Mouse (Mus musculus) urinary bladder, postnatal 14 days (tissue): ENCODE results near the gene Tdp1.
"Not testable (repeated sequence)": the region's sequence is repeated elsewhere in the genome, so short reads cannot be mapped to it uniquely, and the experiment has no call there.

Experiments
- DNase-seq: peaks from one replicate; pipeline ENCODE4 v3.0.0; 2021; ENCODE audit warnings: low spot score

Tdp1 gene

DNA sequence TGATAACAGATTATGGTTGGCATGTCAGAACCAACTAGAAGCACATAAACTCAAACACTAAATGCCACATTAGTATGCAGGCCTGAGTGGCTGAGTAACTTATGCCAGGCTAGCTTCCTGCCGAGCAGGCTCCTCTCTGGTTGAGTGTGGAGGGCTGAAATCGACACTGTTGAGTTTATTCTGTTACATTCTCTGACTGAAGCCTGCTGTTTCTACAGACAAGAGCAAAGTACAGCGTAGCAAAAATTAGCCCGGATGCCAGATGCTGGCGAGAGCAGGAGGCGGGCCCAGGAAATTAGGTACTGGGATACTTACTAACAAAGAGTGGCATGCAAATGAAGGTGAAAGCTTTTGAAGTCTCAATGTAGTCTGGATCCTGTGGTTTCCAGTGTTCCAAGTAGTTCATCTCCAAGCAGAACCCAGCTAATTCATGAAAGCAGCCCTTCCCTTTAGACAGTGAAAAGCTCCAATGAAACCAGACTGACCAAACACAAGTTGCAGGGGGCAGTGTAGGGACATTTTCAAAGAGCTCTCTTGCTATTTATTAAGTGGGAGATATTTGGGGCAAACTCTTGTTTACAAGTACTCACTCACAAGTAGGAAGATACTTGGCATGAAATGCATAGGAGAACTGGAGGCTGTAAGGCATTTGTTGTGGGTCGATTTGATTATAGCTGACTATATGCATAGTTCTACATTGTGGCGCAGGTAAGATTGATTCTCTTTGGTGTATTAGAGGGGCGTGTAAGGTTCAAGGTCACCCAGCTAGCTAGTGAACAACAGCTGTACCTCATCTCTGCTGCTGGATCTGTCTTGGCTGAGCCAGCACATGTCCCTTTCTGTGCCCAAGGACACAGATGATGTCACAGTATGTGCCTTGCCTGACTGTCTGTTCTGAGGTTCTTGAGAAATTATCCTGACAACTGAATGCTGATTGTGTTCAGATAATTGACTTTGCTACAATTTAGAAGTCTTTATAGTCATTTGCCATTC lies 74.0 kb downstream of the Tdp1 start:
- no peak for DNase-seq

DNA sequence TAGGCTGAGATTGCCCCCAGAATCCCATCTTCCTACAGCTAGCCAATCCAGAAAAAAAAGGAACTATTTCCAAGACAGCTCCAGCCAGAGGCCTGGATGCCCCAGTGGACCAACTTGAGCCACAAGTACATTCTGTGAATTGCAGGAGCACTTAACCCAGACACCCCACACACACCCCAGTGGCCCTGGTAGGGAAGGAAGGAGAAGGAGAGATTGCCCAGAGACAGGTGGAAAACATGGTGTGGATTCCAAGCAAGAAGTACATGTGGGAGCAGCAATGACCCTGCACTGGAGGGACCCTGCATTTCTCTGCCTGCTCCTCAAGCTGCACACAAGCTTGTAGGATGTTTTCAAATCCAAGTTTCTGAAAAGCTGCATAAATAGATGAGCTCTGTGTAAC lies 75.0 kb downstream of the Tdp1 start:
- no peak for DNase-seq

DNA sequence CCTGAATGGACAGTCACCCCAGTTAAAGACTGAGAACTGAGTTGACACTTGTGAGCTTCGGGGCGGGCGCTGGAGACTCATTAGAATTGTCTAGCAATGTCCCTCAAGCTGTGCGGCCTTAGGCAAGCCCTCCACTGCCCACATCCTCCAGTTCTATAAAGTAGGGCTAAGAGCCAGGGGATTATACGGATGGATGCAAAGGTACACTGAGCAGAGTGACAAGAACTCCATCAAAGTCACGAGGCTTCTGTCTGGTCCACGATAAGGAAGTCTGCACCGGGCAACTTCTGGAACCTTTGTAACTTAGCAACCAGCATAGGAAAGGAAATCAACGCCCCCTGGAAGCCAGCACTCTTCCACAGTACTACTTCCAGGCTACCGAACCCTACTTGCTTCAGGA lies 75.6 kb downstream of the Tdp1 start:
- no peak for DNase-seq

DNA sequence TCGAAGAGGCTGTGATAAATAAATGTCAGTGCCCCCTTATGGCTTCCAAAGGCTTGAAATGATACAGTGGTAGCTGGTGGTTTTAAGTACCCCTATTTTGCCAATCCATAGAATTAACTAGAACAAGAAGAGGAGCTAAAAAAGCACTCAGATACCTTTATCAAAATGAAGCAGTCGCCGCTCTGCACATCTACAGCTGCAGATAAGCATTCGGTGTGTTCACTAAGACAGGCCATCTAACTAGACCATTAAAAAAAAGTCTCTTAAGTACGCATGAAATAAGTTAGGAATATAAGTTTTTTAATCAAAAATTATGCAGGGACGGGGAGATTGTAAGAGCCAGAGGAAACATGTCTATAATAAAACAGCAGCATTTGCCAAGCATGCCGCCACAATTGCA lies 76.4 kb downstream of the Tdp1 start:
- DNase-seq: no peak

DNA sequence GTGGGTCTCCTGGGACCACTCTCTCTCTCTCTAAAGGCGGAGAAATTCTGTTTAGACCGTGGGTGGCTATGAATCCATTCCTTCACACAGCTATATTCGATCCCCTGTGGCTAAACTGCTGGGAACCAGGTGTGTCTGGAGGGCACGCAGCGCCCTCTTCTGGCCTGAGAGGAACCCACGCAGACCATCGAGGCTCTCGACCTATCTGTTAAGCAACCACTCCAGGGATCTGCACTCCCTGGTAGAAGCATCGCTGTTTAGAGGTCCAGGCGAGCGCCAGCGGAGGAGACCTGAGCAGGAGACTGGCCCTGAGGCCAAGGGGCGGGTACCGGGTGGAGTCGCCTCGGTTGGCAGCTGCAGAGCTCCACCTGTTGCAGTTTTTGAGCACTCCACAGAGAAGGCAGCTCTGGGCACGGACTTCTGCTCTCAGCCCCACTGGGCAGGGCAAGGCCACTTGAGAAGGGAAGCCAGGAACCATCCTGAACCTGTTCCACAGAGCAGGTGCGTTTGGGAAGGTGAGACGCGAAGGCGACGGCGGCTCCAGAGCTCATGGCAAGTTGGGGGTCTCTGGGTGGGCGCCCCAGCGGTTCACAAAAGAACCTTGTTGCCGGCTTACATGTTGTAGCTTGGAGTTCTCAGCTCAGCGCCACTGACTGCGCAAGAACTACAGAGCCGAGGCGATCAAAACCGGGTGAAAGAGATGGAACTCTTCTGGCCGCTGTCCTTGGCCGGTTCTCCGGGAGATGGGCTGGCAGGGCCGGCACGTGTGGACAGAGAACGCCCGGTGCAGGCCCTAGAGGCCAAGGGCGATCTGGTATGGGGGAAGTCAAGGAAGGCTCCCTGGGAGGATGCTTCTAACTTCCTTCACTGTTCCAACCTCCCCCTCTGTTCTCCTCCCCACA lies 80.2 kb downstream of the Tdp1 start, which contains the start of gene Kcnk13:
Gene Kcnk13 (plus strand): TSS at position 199 of the 902 bp plus-strand sequence.
- DNase-seq: peak; percentile 61

DNA sequence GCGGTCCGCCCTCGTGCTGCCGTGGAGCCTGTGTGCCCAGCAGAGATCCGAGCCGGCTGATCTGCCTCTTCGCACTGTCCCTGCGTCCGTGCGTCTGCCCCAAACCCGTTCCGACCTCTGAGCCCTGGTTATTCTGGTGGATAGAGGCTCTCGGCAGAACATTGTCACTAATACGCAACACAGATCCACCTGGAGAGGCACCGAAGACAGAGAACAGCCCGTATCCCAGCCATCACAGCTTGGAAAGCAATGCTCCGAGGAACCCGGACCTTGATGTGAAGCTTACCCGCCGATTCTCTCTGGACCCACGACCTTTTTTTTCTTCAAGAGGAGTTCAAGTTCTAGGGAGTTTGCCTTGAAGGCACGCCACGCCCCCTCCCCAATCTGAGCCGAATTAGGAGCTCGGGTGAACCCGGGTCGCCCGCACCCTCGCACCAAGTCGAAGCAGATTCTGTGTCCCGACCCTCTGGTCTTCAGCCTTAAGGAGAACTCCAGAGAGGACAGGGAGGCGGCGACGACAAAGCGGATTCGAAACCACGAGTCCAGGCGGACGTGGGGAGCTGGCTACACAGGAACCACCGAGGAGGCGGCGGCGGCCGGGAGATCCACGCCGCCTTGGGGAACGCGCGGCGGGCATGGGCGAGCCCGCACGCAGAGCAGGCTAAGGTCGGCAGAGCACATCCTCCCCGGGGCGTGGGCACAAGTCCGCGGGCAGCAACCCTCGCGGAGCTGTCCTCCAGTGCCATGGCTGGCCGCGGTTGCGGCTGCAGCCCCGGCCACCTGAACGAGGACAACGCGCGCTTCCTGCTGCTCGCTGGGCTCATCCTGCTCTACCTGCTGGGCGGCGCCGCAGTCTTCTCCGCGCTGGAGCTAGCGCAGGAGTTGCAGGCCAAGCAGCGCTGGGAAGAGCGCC lies 81.1 kb downstream of the Tdp1 start:
- DNase-seq: peak; percentile 32

DNA sequence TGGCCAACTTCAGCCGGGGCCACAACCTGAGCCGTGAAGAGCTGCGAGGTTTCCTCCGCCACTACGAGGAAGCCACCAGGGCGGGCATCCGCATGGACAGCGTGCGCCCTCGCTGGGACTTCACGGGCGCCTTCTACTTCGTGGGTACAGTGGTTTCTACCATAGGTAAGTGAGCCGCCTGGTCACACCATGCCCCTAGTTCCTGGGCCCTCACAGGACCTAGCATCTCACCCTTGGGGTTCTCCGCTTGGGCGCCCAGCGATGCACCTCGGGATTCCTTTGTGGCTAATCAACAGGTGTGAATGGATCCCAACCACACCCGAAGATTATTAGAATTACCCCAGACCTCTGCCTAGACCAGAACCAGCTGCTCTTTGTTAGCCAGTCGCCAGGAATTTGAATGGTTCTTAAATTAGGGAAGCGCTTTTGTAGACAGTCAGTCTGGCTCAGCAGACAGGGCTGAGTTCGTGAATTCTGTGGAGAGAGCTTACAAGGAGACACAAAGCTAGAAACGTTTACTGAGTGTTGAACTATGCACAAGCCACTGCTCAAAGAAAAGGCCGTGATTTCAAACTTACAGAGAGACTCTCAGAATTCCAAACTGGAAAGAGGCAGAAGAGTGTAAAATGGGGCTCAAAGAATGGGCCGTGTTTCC lies 81.9 kb downstream of the Tdp1 start:
- DNase-seq: no peak

DNA sequence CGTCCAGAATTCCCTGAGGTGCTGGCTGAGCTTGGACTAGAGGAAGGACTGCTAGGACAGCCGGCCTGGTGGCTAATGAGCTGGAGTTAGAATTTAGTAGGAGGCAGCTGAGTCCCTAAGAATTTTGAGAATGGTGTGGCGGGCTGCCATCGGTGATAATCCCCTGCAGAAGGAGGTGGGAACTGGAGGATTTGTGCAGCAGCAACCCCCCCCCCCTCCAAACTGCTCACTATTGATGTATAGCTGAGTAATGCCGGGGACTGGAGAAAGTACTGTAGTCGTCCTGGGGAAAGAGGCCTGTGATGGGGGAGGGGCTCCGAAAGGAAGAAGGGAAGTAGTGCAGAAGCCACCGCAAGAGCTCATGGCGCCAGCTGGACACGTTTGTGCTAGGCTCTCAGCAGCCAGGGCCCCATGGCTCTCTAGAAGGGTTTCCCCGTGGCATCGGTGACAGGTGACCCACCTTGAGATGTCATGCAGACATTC lies 82.6 kb downstream of the Tdp1 start:
- DNase-seq: no peak

DNA sequence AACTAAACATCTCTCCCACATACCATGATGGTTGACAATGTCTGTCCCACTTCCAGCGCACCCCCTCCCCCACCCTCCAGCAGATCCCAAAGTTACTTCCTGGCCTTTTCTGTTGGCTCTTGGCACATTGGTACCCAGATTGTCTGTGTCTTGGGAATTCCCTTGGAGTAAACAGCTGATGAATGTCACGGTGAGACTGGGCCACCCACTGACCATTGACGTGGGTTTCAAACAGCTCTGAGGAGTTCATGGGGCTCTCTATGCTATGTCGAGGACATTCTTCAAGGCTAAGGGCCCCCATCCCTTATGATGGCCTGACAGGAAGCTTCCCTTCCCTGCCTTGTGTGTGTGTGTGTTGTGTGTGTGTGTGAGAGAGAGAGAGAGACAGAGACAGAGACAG lies 85.6 kb downstream of the Tdp1 start:
- DNase-seq: no peak

DNA sequence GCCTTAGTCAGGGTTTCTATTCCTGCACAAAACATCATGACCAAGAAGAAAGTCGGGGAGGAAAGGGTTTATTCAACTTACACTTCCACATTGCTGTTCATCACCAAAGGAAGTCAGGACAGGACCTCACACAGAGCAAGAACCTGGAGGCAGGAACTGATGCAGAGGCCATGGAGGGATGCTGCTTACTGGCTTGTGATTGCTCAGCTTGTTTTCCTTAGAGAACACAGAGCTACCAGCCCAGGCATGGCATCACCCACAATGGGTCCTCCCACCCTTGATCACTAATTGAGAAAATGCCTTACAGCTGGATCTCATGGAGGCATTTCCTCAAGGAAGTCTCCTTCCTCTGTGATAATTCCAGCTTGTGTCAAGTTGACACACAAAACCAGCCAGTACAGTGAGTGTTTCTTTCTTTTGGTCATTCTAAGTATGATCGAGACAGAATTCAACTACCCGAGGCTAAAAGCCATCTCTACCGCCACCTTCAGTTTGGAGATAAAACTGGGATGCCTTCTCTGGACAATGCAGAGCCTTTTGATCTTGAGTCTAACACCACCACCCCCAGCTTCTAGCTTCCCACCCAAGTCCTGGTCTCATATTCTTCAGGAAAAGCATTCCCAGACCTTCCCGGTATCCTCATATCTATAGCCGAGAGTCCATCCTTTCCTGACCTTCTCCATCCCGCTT lies 87.0 kb downstream of the Tdp1 start:
- not testable (repeated sequence) for DNase-seq

DNA sequence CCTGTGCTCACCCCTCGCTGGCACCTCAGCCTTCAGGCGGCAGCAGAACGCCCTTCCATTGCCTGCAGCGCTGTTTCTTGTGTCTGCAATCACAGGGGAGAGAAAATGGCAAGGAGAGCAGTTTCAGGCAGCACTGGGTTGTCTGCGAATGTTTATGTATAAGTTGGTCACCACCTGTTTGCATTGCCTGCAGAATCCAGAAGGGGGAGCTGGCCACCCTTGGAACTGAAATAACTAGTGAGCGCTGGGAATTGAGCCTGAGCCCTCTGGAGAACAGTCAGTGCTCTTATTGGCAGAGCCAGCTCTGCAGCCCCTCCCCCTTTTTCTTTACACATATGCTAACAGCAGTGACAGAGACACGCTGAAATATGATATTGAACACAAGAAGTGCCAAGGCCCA lies 88.5 kb downstream of the Tdp1 start:
- DNase-seq: no peak

DNA sequence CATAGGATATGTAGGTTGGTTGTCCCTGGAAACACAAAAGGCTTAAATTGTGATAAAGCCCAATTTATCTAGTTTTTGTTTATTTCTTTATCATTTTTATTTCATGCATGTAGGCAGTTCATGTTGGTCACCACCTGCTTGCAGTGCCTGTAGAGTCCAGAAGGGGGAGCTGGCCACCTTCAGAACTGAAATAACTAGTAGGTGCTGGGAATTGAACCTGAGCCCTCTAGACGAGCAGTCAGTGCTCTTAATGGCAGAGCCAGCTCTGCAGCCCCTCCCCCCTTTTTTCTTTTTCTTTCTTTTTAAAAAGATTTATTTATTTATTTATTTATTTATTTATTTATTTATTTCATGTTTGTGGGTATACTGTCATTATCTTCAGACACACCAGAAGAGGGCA lies 89.3 kb downstream of the Tdp1 start:
- DNase-seq: no peak

DNA sequence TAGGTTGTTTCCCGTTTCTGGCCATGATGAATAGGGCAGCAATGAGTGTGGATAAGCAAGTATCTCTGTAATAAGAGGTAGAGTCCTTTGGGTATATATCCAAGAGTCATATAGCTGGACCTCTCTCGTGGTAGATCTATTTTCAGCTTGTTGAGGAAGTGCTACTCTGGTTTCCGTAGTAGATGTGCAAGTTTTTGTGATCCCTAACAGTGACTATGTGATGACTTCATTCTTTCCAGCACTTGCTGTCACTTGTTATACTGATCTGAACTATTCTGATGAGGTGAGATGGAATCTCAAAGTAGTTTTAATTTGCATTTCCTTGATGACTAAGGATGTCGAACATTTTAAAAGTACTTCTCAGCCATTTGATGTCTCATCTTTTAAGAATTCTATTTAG lies 95.2 kb downstream of the Tdp1 start:
- DNase-seq: no peak

DNA sequence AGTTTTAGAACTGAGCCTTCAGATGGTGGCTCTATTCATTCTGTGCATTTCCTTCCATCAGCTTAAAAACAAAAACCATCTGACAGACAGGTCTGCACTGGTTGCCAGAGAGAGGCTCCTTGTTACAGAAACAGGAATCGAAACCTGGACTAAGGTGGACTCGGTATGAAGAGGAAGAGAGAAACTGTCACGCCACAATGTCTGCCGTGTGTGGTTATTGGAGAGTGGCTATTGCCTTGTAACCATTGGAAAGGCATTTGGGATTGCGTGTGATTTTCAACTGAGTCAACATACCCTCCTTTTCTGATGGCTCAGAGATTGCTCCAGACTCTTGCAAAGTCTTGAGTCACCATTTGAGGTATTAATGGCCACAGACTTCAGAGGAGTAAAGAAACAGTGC lies 102.5 kb downstream of the Tdp1 start:
- DNase-seq: no peak

DNA sequence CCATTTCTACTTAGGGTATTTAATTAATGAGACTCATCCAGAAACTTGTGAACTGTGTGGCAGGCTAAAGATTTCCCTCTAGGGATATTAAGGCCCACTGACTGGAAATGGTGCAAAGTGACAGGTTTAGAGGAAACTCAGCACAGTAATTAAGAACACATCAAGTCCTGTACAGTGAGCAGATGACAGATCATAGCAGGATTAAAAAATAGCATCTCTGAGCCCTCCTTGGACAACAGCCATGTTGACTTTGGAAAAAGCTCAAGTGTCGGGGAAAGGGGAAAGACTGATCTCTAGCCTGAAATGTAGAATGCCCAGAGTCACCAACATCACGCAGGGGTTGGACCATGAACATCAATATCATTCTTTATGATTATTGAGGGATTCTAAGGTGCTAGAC lies 103.8 kb downstream of the Tdp1 start:
- no peak for DNase-seq

DNA sequence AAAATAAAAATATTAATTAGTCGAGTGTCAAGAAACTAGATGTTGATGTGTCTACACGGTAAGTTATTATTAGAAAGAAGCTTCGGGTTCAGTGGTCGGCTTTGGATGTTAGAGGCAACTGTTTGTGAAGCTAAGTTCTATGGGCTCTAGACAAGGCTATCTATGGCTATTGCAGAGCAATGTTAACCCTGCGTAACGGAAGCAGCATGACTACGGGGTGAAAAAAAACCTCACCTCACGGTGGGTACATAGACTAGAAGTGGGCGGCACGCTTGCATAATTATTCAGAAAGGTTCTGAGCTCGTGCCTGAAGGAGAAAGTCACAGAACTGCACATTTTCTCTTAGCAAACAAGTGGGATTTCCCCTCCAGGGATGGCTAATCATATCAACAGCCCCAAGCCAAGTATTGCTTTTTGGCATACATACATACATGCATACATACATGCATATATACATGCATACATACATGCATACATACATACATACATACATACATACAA lies 108.1 kb downstream of the Tdp1 start:
- no peak for DNase-seq

DNA sequence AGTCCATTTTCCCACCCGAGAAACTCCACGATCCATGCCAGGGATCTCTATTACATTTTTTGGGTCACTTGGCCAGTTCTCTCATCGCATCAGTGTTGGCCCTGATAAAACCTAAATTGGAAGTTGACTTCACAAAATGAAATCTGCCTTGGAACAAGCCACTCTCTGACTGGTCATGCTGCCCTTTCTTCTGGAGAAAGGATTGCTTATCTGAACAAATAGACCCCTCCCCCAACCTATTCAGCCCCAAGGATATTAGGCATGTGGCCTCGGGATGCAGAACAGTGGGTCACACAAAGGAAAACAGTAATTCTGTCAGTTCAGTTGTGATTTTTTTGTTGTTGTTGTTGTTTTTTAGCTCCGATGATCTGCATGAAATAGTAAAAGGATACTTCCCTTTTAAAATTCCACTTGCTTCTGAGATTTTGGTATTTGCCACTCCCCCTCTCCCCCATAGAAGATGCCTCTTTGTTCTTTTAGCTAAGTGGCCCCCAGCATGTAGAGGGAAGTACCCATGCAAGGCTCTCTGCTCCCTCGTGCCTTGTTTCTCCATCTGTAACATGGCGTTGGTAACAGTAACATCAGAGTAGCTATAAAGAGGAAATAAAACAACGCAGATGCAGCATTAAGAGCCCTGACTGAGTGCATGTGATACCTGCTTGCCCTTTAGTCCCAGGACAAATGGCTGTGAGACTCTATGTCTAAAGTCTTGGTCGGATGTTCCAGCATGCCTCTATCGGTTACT lies 109.0 kb downstream of the Tdp1 start:
- DNase-seq: no peak

DNA sequence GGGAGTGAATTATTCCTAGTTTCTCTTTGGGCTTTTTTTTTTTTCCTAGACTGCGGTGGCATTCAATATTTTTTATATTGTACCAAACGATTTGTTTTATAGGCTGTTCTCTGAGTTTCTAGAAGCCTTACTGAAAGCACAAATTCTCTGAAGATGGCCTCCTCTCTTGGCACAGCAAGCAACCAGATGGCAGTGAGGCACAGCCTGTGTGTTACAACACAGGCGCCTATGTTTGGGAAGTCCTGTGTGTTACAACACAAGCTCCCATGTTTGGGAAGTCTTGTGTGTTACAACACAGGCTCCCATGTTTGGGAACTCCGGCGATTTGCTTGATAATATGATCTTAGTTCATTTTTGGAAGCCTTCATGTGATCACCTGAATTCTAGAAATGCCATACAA lies 111.6 kb downstream of the Tdp1 start:
- no peak for DNase-seq

DNA sequence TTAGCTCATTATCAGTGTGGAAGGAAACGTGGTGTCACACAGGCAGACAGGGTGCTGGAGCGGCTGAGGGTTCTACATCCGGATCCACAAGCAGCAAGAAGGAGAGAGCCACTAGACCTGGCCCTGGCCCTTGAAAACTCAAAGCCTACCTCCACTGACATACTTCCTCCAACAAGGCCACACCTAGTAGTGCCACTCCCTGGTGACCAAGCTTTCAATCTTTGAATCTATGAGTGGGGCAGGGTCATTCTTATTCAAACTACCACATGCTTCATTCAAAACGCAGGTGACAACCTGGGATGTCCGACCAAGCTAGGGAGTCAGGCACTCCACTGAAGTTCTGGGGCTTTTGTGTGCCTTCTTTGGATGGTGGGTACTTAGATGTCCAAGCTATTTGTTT lies 115.4 kb downstream of the Tdp1 start:
- no peak for DNase-seq

DNA sequence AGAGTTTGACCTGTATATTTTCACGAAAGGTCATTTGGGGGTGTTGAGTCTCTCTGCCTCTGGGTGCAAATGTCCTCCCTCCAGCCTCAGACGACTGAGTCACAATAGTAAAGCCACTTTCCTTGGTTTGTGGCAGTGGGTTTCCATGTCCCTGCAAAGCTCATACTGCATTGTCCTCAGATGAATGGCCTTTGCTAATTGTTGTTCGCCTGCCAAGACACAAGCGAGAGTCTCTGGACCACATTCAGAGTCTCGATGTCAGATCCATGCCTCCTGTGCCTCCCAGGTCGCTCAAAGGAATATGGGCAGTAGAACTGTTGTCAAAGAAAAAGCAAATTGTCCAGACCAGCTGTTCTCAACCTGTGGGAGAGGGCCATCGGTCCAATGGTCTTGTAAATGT lies 116.1 kb downstream of the Tdp1 start:
- no peak for DNase-seq
